Mouse (Mus musculus) midbrain, embryonic 10.5 days (tissue): ENCODE data around the gene Epor. TPM values are rescaled to one million over a fixed set of nuclear protein-coding genes. Genes with fewer than 3 reads are reported as not detected.

Experiments
- DNase-seq: peaks from one replicate; pipeline ENCODE4 v3.0.0-alpha.2; 2017; ENCODE audit warnings: low spot score
- H3K27ac ChIP-seq: fragments of 300-500 bp; sonication (generic); replicated peaks from 2 replicates; pipeline ENCODE4 v1.5.1; 2016; ENCODE audit warnings: mild to moderate bottlenecking
- H3K27me3 ChIP-seq: fragments of 300-500 bp; sonication (generic); 2 replicates; pipeline ENCODE4 v1.6.1; 2016; ENCODE audit warnings: low read depth, mild to moderate bottlenecking; ENCODE audit not compliant: poor library complexity, severe bottlenecking
- H3K36me3 ChIP-seq: fragments of 300-500 bp; sonication (generic); 2 replicates; pipeline ENCODE4 v1.6.1; 2016; ENCODE audit warnings: mild to moderate bottlenecking, moderate library complexity
- H3K4me1 ChIP-seq: fragments of 300-500 bp; sonication (generic); 2 replicates; pipeline ENCODE4 v1.6.1; 2016
- H3K4me3 ChIP-seq: fragments of 300-500 bp; sonication (generic); 2 replicates; pipeline ENCODE4 v1.5.1; 2016; ENCODE audit warnings: mild to moderate bottlenecking, moderate library complexity
- H3K9me3 ChIP-seq: fragments of 300-500 bp; sonication (generic); replicated peaks from 2 replicates; pipeline ENCODE4 v1.6.1; 2016; ENCODE audit warnings: mild to moderate bottlenecking
- WGBS: fragments of 180-500 bp; shearing (Covaris S2); methylation state at CpG from one replicate; pipeline ENCODE4 v1.1.7; 2016; 5-methylcytosine and 5-hydroxymethylcytosine counted together
- polyA plus RNA-seq: library from polyadenylated mRNA; unstranded; fragments of >200 nt; fragmentation: Nextera tagmentation; extraction: Ambion mirVana; gene quantifications from 2 replicates; pipeline ENCODE4 v1.2.1, GENCODE M21; 2016

Gene Epor
- polyA plus RNA-seq, 1 experiment from 2014 or later = 10.2 TPM

DNA sequence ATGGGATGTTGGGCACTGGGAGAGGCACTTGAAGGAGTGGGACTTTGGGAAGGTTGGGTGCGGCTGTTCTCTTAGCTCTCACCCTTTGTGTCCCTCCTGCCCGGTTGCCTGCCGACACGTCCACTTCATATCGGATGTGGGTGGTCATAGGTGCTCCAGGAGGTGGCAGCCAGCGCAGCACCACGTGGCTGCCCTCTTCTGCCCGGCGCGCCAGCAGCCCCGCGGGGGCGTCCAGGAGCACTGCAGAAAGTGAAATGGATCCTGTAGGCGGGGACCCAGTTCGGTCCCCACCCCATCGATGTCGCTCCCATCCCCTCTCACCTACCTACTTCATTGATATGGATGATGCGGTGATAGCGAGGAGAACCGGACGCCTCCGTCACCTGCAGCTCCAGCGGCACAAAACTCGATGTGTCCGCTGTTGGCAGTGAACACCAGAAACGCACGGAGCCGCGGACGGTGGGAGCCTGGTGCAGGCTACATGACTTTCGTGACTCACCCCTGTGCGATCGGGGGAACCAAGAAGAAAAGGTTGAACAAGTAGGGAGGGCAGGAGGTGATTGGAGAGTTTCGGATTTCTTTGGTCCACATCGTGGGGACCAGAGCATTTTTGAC lies 1.8 kb downstream of the Epor start:
- Histone ChIP-seq H3K27me3 (peaks cover 63% of the 10 kb centered on the region), H3K4me1 (peaks cover 41% of the 10 kb centered on the region), H3K27ac (no peak overlapping the region), H3K9me3 (no peaks in the 10 kb centered on the region), H3K36me3 (peaks cover 12% of the 10 kb centered on the region), H3K4me3 (peak overlapping the region; percentile 57)
- 1% methylated on average over 35 of the region's 35 CpGs for WGBS
- no peak for DNase-seq

DNA sequence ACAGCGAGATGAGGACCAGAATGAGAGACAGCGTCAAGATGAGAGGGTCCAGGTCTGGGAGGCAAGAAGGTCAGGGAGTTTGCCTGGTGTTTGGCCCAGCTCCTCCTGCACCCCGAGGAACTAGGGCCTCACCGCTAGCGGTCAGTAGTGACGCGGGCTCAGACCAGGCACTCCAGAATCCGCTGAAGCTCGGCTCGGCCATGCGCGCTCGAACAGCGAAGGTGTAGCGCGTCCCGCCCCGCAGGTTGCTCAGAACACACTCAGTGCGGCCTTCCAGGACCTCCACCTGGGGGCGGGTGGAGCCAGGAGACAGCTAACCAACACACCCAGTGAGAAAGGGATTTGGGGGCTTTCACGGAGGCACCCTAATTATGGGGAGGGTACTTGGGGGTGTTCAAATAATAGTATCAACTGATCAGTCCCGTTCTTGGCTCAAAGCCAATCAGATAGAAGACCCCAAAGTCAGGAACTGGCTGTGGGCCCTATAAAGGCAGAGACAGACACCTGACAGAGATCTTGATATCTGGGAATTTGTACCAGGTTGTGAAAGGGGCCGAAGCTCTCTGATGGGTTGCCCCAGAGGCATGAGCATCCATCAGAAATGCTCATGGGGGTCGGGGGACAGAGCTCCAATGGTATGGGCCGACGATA lies 2.6 kb downstream of the Epor start:
- peak overlapping the region; percentile 57 for H3K4me3 ChIP-seq
- DNase-seq = peak; percentile 44
- WGBS = 9% methylated on average over 26 of the region's 26 CpGs
- H3K4me1 ChIP-seq = peaks cover 44% of the 10 kb centered on the region
- 0 out of 2 replicates have a peak overlapping the region, but pooled peaks have one; percentile 35 for H3K27ac ChIP-seq
- peaks cover 63% of the 10 kb centered on the region for H3K27me3 ChIP-seq
- no peaks in the 10 kb centered on the region for H3K9me3 ChIP-seq
- peaks cover 12% of the 10 kb centered on the region for H3K36me3 ChIP-seq

- Histone ChIP-seq H3K9me3 (no peaks in the 10 kb centered on the region), H3K4me3 (peak overlapping the region; percentile 57), H3K4me1 (peaks cover 44% of the 10 kb centered on the region), H3K27ac (no peak overlapping the region), H3K27me3 (peaks cover 63% of the 10 kb centered on the region), H3K36me3 (peaks cover 12% of the 10 kb centered on the region)
- DNase-seq = no peak
- WGBS = 55% methylated on average over 9 of the region's 9 CpGs
Measured at GRCm38 (mm10) chr9:21960135-21960534, 3.2 kb downstream of the Epor start.

- H3K27me3 ChIP-seq = peaks cover 62% of the 10 kb centered on the region
- no peak overlapping the region for H3K4me3 ChIP-seq
- H3K4me1 ChIP-seq = peaks cover 49% of the 10 kb centered on the region
- H3K36me3 ChIP-seq = peaks cover 12% of the 10 kb centered on the region
- 89% methylated on average over 7 of the region's 7 CpGs for WGBS
- no peaks in the 10 kb centered on the region for H3K9me3 ChIP-seq
- no peak for DNase-seq
- H3K27ac ChIP-seq = no peak overlapping the region
Measured at GRCm38 (mm10) chr9:21959244-21959643, 4.1 kb downstream of the Epor start.

- Histone ChIP-seq H3K4me1 (peaks cover 52% of the 10 kb centered on the region), H3K9me3 (no peaks in the 10 kb centered on the region), H3K36me3 (peaks cover 12% of the 10 kb centered on the region), H3K4me3 (no peak overlapping the region), H3K27ac (no peak overlapping the region), H3K27me3 (peaks cover 53% of the 10 kb centered on the region)
- WGBS = 92% methylated on average over 5 of the region's 5 CpGs
- DNase-seq = no peak
Measured at GRCm38 (mm10) chr9:21958372-21958771, 4.9 kb downstream of the Epor start.

DNA sequence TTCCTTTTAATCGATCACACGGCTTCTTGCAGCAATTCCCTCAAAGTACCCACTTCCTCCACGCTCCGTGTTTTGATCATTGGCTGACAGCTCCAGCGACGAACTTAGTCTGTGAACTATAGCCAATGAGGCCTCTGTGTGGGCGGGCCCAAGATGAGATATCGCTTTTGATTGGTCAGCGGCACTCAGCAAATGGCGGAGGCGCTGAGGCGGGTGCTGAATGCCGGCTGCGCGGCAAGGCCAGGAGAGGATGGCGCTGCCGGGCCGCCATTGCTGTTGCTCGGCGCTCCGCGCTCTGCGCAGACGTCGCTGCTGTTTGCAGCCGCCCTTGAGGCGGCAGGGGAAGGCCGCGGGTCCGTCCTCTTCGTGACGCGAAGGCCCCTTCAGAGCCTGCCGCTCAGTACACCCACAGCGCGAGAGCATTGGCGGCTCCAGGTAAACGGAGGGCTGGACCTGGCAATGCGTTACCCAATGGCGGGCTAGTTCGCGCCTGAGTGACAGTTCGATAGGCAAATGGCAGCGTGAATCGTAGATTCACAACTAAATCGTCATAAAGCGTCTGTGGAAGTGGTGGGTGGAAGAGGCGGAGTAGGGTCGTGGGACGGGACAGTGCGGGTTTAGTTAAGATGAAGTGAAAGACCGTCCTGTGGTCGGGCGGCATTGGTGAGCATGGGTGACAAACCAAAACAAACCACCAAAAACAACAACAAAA lies 7.6 kb downstream of the Epor start, which contains the start of gene Swsap1:
TSS of gene Swsap1 (plus strand) at position 186 of the 712 bp plus-strand sequence.
- peaks cover 27% of the 10 kb centered on the region for H3K27me3 ChIP-seq
- WGBS = under 1% methylated on average over 54 of the region's 54 CpGs
- H3K4me1 ChIP-seq = peaks cover 32% of the 10 kb centered on the region
- peak; percentile 98 for DNase-seq
- no peaks in the 10 kb centered on the region for H3K9me3 ChIP-seq
- H3K27ac ChIP-seq = peak within 1 kb of the TSS; percentile 96
- H3K36me3 ChIP-seq = peaks cover 12% of the 10 kb centered on the region
- H3K4me3 ChIP-seq = peak within 1 kb of the TSS; percentile 78

DNA sequence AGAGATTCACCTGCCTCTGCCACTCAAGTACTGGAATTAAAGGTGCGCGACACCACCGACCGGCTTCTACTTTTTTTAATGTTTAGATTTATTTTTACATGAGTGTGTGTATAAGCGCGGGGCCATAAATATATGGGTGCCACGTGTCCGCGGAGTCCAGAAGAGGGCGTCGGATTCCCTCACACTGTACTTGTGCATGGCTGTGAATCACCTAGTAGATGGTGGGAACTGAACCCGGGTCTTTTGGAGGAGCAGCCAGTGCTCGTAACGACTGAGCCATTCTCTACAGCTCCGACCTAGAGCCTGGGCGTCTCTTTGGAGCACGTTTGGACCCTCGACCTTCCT lies 8.1 kb downstream of the Epor start:
- Histone ChIP-seq H3K9me3 (no peaks in the 10 kb centered on the region), H3K4me3 (peak overlapping the region; percentile 78), H3K27ac (peak overlapping the region; percentile 96), H3K4me1 (peaks cover 26% of the 10 kb centered on the region), H3K27me3 (peaks cover 22% of the 10 kb centered on the region), H3K36me3 (peaks cover 12% of the 10 kb centered on the region)
- no peak for DNase-seq
- WGBS = 3% methylated on average over 18 of the region's 18 CpGs

DNA sequence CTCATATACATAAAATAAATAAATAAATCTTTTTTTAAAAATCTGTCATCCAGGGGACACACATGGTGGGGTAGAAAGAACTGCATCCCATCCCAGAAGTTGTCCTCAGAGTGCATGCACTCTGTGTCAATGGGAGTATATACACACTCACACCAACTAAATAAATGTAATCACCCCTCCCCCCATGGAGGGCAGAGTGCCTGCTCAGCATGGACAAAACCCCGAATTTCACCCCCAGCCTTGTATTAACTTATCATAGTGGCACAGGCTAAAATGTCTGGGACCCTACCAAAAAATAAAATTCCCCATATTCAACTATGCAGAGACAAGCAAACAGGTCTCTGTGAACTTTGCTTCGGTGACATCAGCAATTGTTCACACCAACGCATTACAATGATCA lies 8.7 kb downstream of the Epor start:
- Histone ChIP-seq H3K4me3 (peak overlapping the region; percentile 78), H3K36me3 (peaks cover 12% of the 10 kb centered on the region), H3K27ac (no peak overlapping the region), H3K9me3 (no peaks in the 10 kb centered on the region), H3K4me1 (peaks cover 26% of the 10 kb centered on the region), H3K27me3 (peaks cover 16% of the 10 kb centered on the region)
- no peak for DNase-seq
- 81% methylated on average over 3 of the region's 3 CpGs for WGBS

DNA sequence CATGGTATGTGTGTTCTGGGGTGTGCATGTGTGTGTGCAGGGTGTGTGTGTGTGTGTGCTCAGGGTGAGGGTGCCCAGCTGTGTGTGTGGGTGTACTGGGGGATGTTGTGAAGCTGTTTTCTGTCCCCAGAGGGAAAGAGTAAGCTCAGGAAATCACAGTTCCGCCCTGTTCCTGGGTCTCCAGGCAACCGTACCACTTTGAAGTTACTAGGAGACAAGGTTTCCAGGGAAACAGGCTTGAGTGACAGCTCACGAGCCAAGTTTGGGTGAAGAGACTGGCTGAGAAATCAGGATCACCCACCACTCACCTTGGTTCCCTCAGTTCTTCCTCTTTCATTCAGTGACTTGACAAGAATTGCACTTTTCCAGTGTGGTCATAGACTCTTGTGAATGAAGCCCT lies 9.7 kb downstream of the Epor start:
- peak; percentile 39 for DNase-seq
- H3K27me3 ChIP-seq = peaks cover 12% of the 10 kb centered on the region
- peaks cover 12% of the 10 kb centered on the region for H3K36me3 ChIP-seq
- WGBS = 11% methylated on average over 3 of the region's 3 CpGs
- H3K27ac ChIP-seq = no peak overlapping the region
- peaks cover 26% of the 10 kb centered on the region for H3K4me1 ChIP-seq
- H3K4me3 ChIP-seq = no peak overlapping the region
- no peaks in the 10 kb centered on the region for H3K9me3 ChIP-seq

DNA sequence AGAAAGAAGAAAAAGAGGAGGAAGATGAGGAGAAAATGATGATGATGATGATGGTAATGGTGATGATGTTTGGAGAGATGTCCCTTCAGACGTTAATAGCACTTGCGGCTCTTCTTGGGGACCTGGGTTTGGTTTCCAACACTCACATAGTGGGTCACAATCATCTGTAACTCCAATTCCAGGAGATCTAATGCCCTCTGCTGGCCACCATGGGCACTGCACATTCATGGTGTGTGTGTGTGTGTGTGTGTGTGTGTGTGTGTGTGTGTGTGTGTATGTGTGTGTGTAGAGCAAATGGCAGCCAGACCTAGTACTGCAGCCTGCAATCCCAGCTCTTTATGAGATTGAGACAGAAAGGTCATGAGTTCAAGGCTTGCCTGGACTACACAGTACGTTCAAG lies 11.3 kb downstream of the Epor start:
- Histone ChIP-seq H3K9me3 (no peaks in the 10 kb centered on the region), H3K36me3 (no peaks in the 10 kb centered on the region), H3K4me1 (peaks cover 36% of the 10 kb centered on the region), H3K27me3 (peaks cover 23% of the 10 kb centered on the region), H3K27ac (no peak overlapping the region), H3K4me3 (no peak overlapping the region)
- WGBS = 82% methylated on average over 3 of the region's 3 CpGs
- DNase-seq = no peak

DNA sequence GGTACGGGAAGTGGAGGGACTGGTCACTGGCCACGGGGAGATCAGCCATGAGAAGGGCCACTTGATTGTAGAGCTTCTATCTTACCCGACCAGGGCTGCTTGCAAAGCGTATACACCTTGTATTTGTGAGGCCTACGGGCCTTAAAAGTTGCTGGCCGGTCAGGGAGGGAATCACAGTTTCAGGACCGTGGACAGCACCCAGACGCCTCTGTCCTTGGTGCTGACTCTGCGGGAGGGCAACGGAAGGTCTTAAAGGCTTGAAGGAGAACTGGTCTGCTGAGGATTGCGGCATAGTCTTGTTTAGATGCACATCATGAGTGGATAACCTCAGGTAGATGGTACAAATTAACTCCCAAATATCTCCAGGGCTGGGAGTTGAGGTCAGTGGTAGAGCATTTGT lies 13.0 kb downstream of the Epor start:
- DNase-seq = peak; percentile 76
- Histone ChIP-seq H3K4me1 (peaks cover 31% of the 10 kb centered on the region), H3K9me3 (no peaks in the 10 kb centered on the region), H3K27me3 (peaks cover 29% of the 10 kb centered on the region), H3K27ac (no peak overlapping the region), H3K36me3 (no peaks in the 10 kb centered on the region), H3K4me3 (no peak overlapping the region)
- WGBS = 22% methylated on average over 11 of the region's 11 CpGs

- WGBS = 74% methylated on average over 6 of the region's 6 CpGs
Measured at GRCm38 (mm10) chr9:21948790-21949189, 14.5 kb downstream of the Epor start.

GRCm38 (mm10) chr9:21948146-21948545 lies 15.2 kb downstream of the Epor start:
- 68% methylated on average over 8 of the region's 8 CpGs for WGBS
- H3K9me3 ChIP-seq = peaks cover 8% of the 10 kb centered on the region; the same call in 1 of the 2 replicates
- H3K27me3 ChIP-seq = peaks cover 44% of the 10 kb centered on the region
- no peak overlapping the region for H3K27ac ChIP-seq
- no peak for DNase-seq
- H3K36me3 ChIP-seq = no peaks in the 10 kb centered on the region
- H3K4me3 ChIP-seq = peak overlapping the region; percentile 37; the same call in 1 of the 2 replicates
- H3K4me1 ChIP-seq = peaks cover 22% of the 10 kb centered on the region

More at GRCm38 (mm10) chr9:21948790-21949189, 14.5 kb downstream of the Epor start:
- Histone ChIP-seq H3K4me1 (peaks cover 29% of the 10 kb centered on the region), H3K4me3 (no peak overlapping the region), H3K36me3 (no peaks in the 10 kb centered on the region), H3K27ac (no peak overlapping the region), H3K27me3 (peaks cover 37% of the 10 kb centered on the region), H3K9me3 (0 out of 2 replicates have a peak, but pooled peaks cover 5% of the 10 kb centered on the region)
- no peak for DNase-seq
